Mouse (Mus musculus) G1E (cell line): ENCODE results near the gene Itgb6.

ENCODE experiments used
- CTCF ChIP-seq: IDR thresholded peaks from 2 replicates; pipeline ENCODE4 v1.5.1; 2012; ENCODE audit warnings: low read depth, low read length, inconsistent platforms, mixed read lengths
- GATA1 ChIP-seq: IDR thresholded peaks from 2 replicates; pipeline ENCODE4 v1.6.1; 2012; ENCODE audit warnings: borderline replicate concordance, low read length, inconsistent platforms, mixed read lengths
- GATA2 ChIP-seq: IDR thresholded peaks from 2 replicates; pipeline ENCODE4 v1.6.1; 2012; ENCODE audit warnings: low read depth, low read length, inconsistent platforms, borderline replicate concordance
- POLR2AphosphoS5 ChIP-seq: IDR thresholded peaks from 2 replicates; pipeline ENCODE4 v1.6.1; 2012; ENCODE audit warnings: low read depth, low read length, inconsistent platforms; ENCODE audit not compliant: insufficient replicate concordance
- TAL1 ChIP-seq: conservative IDR thresholded peaks from 2 replicates; pipeline ENCODE4 v1.6.1; 2012; ENCODE audit warnings: low read depth, low read length, inconsistent platforms, mixed read lengths

DNA sequence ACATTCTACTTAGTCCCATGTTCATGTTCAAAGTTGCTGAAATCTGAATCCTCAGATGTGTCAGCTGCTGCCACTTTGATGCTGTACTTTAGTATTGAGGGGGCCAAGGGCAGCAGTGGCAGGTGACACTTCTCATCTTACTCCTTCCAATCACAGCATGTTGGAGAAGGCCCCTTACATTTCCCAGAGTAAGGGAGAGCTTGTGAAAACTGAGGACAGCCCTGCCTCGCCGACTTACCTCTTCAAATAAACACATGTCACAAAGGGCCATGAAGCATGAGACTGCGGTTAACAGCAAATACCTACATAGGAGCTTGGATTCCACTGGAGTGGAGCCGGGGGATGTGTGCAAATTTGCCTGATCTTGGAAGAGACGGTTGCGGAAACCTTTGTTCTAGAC, 86.4 kb downstream of the Itgb6 start:
- TF ChIP-seq CTCF (no peak), GATA1 (no peak), TAL1 (no peak), POLR2AphosphoS5 (no peak), GATA2 (no peak)
